Mouse (Mus musculus) heart, embryonic 12.5 days (tissue): ENCODE measurements around the gene Fat2. TPM values are rescaled to one million over a fixed set of nuclear protein-coding genes. Genes with fewer than 3 reads are reported as not detected.

ENCODE experiments used
- ATAC-seq: fragments of 200-750 bp; cut with Nextera tagmentation; 2 replicates; pipeline ENCODE4 v1.8.0; 2017; ENCODE audit warnings: moderate TSS enrichment, moderate library complexity; ENCODE audit not compliant: insufficient number of reproducible peaks, low FRiP score
- H3K27ac ChIP-seq: fragments of 300-500 bp; sonication (generic); 2 replicates; pipeline ENCODE4 v1.5.1; 2016; ENCODE audit warnings: mild to moderate bottlenecking, moderate library complexity; ENCODE audit not compliant: poor library complexity, severe bottlenecking
- H3K27me3 ChIP-seq: fragments of 300-500 bp; sonication (generic); replicated peaks from 2 replicates; pipeline ENCODE4 v1.6.1; 2016; ENCODE audit warnings: mild to moderate bottlenecking, moderate library complexity
- H3K36me3 ChIP-seq: fragments of 300-500 bp; sonication (generic); 2 replicates; pipeline ENCODE4 v1.6.1; 2016; ENCODE audit warnings: mild to moderate bottlenecking, moderate library complexity
- H3K4me1 ChIP-seq: fragments of 300-500 bp; sonication (generic); replicated peaks from 2 replicates; pipeline ENCODE4 v1.6.1; 2016; ENCODE audit warnings: mild to moderate bottlenecking
- H3K4me2 ChIP-seq: fragments of 300-500 bp; sonication (generic); 2 replicates; pipeline ENCODE4 v1.6.1; 2016; ENCODE audit warnings: mild to moderate bottlenecking, moderate library complexity
- H3K4me3 ChIP-seq: fragments of 300-500 bp; sonication (generic); 2 replicates; pipeline ENCODE4 v1.5.1; 2016; ENCODE audit warnings: mild to moderate bottlenecking
- H3K9ac ChIP-seq: fragments of 300-500 bp; sonication (generic); 2 replicates; pipeline ENCODE4 v1.6.1; 2016; ENCODE audit warnings: mild to moderate bottlenecking, moderate library complexity
- H3K9me3 ChIP-seq: fragments of 300-500 bp; sonication (generic); replicated peaks from 2 replicates; pipeline ENCODE4 v1.6.1; 2016; ENCODE audit warnings: mild to moderate bottlenecking, moderate library complexity
- WGBS: fragments of 180-500 bp; shearing (Covaris S2); methylation state at CpG from one replicate; pipeline ENCODE4 v1.1.7; 2016; 5-methylcytosine and 5-hydroxymethylcytosine counted together
- polyA plus RNA-seq: library from polyadenylated mRNA; unstranded; fragments of >200 nt; fragmentation: Nextera tagmentation; extraction: Ambion mirVana; gene quantifications from 2 replicates; pipeline ENCODE4 v1.2.1, GENCODE M21; 2016

Gene Fat2
- polyA plus RNA-seq, 1 experiment from 2014 or later: not detected

DNA sequence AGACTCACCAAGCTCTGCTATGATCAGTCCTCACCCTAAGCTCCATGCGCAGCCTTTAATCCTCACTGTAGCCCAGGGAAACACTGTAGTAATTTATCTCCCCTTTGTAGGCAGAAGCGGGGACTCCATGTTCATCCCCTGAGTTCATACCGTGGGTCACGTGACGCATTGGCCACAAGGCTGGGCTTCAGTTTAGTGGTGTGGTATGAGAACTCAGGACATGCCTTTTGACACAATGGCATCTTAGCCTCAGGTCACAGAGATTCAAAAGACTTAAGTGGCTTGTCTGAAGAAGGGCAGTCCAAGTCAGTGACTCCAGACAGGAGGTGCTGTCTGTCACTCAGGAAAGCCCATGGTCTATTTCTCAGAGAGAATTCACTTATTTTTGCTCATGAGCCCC, 43.2 kb downstream of the Fat2 start:
- WGBS: 87% methylated on average over 5 of the region's 5 CpGs
- H3K9ac ChIP-seq: no peak overlapping the region
- no peak overlapping the region for H3K4me2 ChIP-seq
- no peak overlapping the region for H3K4me3 ChIP-seq
- no peaks in the 10 kb centered on the region for H3K4me1 ChIP-seq
- ATAC-seq: no peak
- H3K36me3 ChIP-seq: no peaks in the 10 kb centered on the region
- no peaks in the 10 kb centered on the region for H3K27me3 ChIP-seq
- H3K27ac ChIP-seq: no peak overlapping the region
- no peaks in the 10 kb centered on the region for H3K9me3 ChIP-seq

DNA sequence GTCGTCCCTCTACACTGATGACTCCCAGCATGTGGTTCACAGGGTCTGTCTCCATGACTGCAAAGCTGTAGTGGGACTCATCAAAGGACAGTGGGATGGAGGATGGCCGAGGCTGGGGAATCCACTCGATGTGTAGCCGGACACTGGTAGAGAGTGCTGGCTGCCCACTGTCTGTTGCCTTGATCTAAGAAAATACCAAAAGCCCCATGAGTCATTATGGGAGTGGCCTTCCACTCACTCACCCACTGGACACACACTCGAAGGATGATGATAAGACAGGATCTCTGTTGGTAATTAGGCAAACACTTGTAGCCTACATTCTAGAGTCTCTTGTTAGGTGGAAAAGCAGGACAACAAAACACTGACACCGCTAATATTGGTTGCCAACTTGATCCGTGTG, 44.5 kb downstream of the Fat2 start:
- Histone ChIP-seq H3K4me1 (no peaks in the 10 kb centered on the region), H3K27ac (no peak overlapping the region), H3K4me2 (no peak overlapping the region), H3K27me3 (no peaks in the 10 kb centered on the region), H3K4me3 (no peak overlapping the region), H3K36me3 (no peaks in the 10 kb centered on the region), H3K9me3 (no peaks in the 10 kb centered on the region), H3K9ac (no peak overlapping the region)
- WGBS: 77% methylated on average over 7 of the region's 7 CpGs
- no peak for ATAC-seq

DNA sequence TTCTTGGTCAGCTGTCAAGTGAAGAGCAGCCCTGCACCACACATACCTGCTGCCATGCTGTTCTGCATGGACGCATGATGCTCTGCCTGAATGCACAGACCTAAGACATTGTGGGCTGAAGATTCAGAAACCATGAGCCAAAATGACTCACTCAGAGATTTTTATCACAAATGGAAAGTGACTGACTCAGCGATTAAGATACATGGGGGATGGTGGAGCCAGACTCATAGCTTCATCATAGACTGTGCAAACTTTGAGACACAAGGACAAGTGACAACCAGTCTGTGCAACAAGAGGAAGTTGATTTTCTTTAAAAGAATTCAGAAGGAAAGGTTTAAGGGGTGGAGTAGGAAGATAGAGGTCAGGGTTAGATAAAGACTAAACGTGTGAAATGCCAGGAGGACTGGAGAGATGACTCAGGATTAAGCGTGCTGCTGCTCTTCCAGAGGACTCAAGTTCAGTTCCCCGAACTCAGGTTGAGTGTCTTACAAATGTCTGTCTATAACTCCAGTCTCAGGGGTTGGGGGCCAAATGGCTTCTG, 46.4 kb downstream of the Fat2 start:
- ATAC-seq: no peak
- no peak overlapping the region for H3K4me2 ChIP-seq
- H3K36me3 ChIP-seq: no peaks in the 10 kb centered on the region
- H3K4me1 ChIP-seq: no peaks in the 10 kb centered on the region
- H3K4me3 ChIP-seq: no peak overlapping the region
- 60% methylated on average over 5 of the region's 5 CpGs for WGBS
- H3K27me3 ChIP-seq: no peaks in the 10 kb centered on the region
- no peak overlapping the region for H3K9ac ChIP-seq
- H3K9me3 ChIP-seq: no peaks in the 10 kb centered on the region
- no peak overlapping the region for H3K27ac ChIP-seq

DNA sequence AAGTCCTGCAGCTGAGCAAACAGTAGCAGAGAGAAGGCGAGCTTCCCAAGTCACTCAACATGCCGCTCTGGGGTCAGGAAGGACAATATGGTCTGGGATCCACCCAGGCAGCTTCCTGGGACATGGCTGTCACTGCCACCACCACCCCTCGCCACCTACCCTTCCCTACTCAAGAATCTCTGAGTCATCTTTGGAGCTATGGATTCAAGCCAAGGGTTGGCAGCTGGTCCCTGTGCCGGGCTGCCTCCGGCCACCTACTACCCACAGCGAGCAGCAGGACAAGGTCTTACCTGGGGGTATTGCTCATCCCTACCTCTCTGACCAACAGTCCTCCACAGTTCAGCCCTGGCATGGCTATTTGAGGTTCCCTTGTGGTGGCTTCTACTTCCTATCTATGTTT, 61.6 kb downstream of the Fat2 start:
- WGBS: 78% methylated on average over 6 of the region's 6 CpGs
- no peaks in the 10 kb centered on the region for H3K36me3 ChIP-seq
- H3K4me3 ChIP-seq: no peak overlapping the region
- ATAC-seq: no peak
- no peaks in the 10 kb centered on the region for H3K4me1 ChIP-seq
- H3K9me3 ChIP-seq: no peaks in the 10 kb centered on the region
- no peak overlapping the region for H3K27ac ChIP-seq
- H3K27me3 ChIP-seq: peaks cover 7% of the 10 kb centered on the region; the same call in 1 of the 2 replicates
- no peak overlapping the region for H3K9ac ChIP-seq
- no peak overlapping the region for H3K4me2 ChIP-seq

DNA sequence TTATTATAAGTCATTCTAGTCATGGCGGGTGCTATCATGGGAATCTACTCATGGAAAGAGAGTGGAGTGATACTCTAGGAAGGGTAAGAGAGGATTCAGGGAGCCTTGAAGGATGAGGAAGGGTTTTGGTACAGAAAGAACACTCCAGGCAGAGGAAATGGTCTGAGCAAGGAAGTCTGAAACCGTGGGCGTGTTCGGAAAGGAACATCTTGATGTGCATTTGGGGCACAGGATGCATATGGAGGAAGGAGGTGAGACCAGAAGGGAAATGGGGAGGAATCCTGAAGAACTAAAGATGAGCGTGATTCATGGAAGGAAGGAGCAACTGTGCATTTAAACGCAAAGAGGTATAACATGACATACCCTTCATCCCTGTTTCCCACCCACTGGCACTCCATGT, 67.8 kb downstream of the Fat2 start:
- Histone ChIP-seq H3K4me2 (no peak overlapping the region), H3K36me3 (no peaks in the 10 kb centered on the region), H3K9ac (no peak overlapping the region), H3K4me3 (no peak overlapping the region), H3K27ac (no peak overlapping the region), H3K4me1 (no peaks in the 10 kb centered on the region), H3K27me3 (peaks cover 3% of the 10 kb centered on the region; the same call in 1 of the 2 replicates), H3K9me3 (no peaks in the 10 kb centered on the region)
- ATAC-seq: no peak
- WGBS: 88% methylated on average over 6 of the region's 6 CpGs

DNA sequence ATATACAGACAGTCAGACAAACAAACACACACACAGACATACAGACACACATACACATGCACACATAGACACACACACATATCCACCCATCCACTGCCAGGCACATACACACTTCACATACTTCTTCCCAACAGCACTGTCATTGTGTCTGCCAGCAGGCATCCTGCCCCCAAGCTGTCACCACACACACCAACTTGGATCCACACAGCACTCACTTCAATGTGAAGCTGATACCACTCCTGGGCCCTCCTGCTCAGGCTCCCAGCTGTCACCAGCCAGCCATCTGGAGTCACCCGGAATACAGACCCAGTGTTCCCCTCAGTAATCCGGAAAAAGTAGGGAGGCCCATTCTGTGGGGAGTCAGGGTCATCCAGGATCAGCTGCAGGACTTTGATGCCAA, 70.7 kb downstream of the Fat2 start:
- WGBS: 28% methylated on average over 2 of the region's 2 CpGs
- Histone ChIP-seq H3K9me3 (no peaks in the 10 kb centered on the region), H3K9ac (no peak overlapping the region), H3K4me1 (no peaks in the 10 kb centered on the region), H3K36me3 (no peaks in the 10 kb centered on the region), H3K27me3 (peaks cover 7% of the 10 kb centered on the region; the same call in 1 of the 2 replicates), H3K4me2 (no peak overlapping the region), H3K27ac (no peak overlapping the region), H3K4me3 (no peak overlapping the region)
- no peak for ATAC-seq

DNA sequence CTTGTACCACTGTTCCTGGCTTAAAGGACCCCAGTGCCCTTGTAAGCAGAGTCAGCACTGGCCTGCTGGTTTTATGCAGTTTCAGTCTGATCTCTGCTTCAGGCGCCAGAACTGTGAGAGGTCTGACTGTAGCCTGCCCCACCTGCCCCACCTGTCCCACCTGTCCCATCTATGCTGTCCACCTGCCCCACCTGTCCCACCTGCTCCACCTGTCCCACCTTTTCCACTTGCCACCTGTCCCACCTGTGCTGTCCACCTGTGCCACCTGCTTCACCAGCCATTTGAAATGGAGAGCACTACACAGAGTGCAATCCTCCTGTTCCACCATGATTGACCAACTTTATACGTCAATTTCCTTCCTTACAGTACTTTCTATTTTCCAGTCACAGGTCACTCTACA, 72.0 kb downstream of the Fat2 start:
- no peaks in the 10 kb centered on the region for H3K9me3 ChIP-seq
- H3K36me3 ChIP-seq: no peaks in the 10 kb centered on the region
- no peak overlapping the region for H3K27ac ChIP-seq
- H3K9ac ChIP-seq: no peak overlapping the region
- no peaks in the 10 kb centered on the region for H3K4me1 ChIP-seq
- no peak overlapping the region for H3K4me2 ChIP-seq
- WGBS: 75% methylated on average over 2 of the region's 2 CpGs
- H3K4me3 ChIP-seq: no peak overlapping the region
- ATAC-seq: no peak
- 0 out of 2 replicates have a peak, but pooled peaks cover 5% of the 10 kb centered on the region for H3K27me3 ChIP-seq

DNA sequence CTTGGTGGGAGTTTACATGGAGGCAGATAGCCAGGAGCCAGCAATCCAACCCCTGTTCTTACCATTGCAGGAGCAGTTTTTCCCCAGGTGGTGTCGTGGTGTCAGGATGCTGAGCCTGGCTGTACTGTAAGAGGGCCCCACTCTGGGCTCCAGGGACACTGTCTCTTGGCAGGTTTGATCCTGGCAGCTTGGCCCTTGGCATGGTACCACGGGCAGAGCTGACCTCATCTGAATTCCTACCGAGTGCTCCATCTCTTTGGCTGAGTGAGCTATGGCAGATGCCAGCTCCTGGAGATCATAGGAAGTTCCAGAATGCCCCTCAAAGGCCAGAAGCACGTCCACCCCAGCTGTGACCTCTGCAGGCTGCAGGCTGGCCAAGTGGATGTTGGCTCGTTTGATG, 74.4 kb downstream of the Fat2 start:
- Histone ChIP-seq H3K9me3 (no peaks in the 10 kb centered on the region), H3K27me3 (0 out of 2 replicates have a peak, but pooled peaks cover 5% of the 10 kb centered on the region), H3K27ac (no peak overlapping the region), H3K4me3 (no peak overlapping the region), H3K4me2 (no peak overlapping the region), H3K9ac (no peak overlapping the region), H3K36me3 (no peaks in the 10 kb centered on the region), H3K4me1 (no peaks in the 10 kb centered on the region)
- ATAC-seq: no peak
- 62% methylated on average over 5 of the region's 5 CpGs for WGBS

DNA sequence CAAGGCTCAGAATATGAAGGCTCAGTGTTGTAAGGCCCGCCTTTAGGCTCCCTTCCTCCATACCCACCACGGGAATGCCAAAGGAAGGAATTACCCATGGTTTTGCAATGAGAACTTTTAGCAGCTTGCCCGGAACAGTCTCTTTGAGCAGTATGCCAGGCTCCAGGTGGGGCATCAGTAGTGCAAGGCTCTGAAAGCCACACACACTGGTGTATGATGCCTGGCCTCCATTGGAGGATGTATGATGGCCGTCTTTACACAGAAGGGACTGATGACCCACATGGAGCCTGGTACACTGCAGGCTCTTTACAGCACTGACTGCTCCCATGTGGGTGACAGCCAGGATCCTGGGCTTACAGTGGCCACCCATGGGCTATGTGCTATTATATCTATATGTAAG, 75.3 kb downstream of the Fat2 start:
- no peak overlapping the region for H3K9ac ChIP-seq
- H3K4me3 ChIP-seq: no peak overlapping the region
- no peak for ATAC-seq
- H3K4me1 ChIP-seq: no peaks in the 10 kb centered on the region
- H3K4me2 ChIP-seq: no peak overlapping the region
- 0 out of 2 replicates have a peak, but pooled peaks cover 5% of the 10 kb centered on the region for H3K27me3 ChIP-seq
- WGBS: 76% methylated on average over 4 of the region's 4 CpGs
- H3K9me3 ChIP-seq: no peaks in the 10 kb centered on the region
- H3K36me3 ChIP-seq: no peaks in the 10 kb centered on the region
- no peak overlapping the region for H3K27ac ChIP-seq

DNA sequence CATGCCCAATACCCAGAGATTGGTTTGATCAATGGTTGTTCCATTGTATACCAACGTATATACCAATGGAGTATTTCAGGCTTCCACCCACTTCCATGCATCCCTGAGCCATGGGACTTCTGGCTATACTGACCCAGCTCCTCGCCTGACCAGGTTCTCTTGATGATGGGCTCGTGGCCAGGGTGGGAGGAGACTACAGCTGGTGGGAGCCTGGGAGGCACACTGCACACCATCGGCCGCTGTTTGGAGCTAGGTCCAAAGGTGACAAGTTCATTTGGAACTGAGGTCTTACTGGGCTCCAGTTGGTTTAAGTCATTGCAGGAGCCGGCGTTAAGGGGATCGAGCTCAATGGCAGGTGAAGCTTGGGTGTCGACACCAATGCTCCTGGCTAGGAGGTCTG, 83.0 kb downstream of the Fat2 start:
- Histone ChIP-seq H3K9ac (no peak overlapping the region), H3K27ac (no peak overlapping the region), H3K4me2 (no peak overlapping the region), H3K9me3 (no peaks in the 10 kb centered on the region), H3K4me1 (no peaks in the 10 kb centered on the region), H3K36me3 (no peaks in the 10 kb centered on the region), H3K27me3 (no peaks in the 10 kb centered on the region), H3K4me3 (no peak overlapping the region)
- 82% methylated on average over 9 of the region's 9 CpGs for whole genome bisulfite sequencing
- ATAC-seq: no peak

DNA sequence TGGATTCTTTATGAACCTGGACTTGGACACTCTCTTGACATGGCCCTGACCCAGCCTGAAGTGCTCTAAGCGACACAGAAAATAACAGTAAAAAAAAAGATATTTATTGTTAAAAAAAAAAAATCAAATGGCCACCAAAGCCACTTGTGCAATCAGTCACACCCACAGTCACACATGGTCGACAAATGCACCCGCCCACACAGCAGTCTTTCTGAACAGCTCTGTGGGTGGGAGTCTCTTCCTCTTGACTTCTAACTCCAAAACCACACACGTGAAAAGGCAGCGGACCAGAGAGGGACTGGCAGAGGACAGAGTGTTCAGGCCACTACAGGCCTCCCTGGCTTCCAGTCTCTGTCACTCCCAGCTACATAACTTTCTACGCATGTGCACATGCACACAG, 85.8 kb downstream of the Fat2 start:
- ATAC-seq: no peak
- WGBS: 71% methylated on average over 6 of the region's 6 CpGs
- H3K27ac ChIP-seq: no peak overlapping the region
- no peaks in the 10 kb centered on the region for H3K27me3 ChIP-seq
- no peaks in the 10 kb centered on the region for H3K36me3 ChIP-seq
- no peaks in the 10 kb centered on the region for H3K4me1 ChIP-seq
- H3K9me3 ChIP-seq: no peaks in the 10 kb centered on the region
- no peak overlapping the region for H3K9ac ChIP-seq
- H3K4me2 ChIP-seq: no peak overlapping the region
- H3K4me3 ChIP-seq: no peak overlapping the region

DNA sequence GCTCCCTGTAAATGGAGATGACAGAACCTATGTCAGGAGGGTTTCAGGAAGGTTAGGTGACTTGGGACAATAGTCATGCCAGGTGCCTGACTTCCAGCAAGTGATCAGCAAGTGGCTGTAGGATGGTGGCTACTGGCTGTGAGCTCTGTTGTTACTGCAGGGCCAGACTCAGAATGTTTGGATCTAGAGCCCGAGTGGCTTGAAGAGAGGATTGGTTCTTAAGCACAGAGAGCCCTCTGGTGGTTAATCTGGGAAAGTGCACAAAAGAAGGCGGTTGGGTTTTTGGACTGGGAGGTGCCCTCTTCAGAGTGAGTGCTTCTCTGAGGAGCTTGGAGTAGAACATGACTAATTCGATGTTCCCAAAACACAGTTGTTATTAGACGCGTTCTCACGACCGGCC, 95.8 kb downstream of the Fat2 start:
- ATAC-seq: no peak

More for the DNA sequence above, 95.8 kb downstream of the Fat2 start:
- Histone ChIP-seq H3K9ac (no peak overlapping the region), H3K9me3 (no peaks in the 10 kb centered on the region), H3K27me3 (no peaks in the 10 kb centered on the region), H3K27ac (no peak overlapping the region), H3K36me3 (no peaks in the 10 kb centered on the region), H3K4me3 (no peak overlapping the region), H3K4me1 (no peaks in the 10 kb centered on the region), H3K4me2 (no peak overlapping the region)
- WGBS: 65% methylated on average over 7 of the region's 7 CpGs
